Mouse (Mus musculus): ENCODE data around the gene Prpsap1. TPM values are rescaled to one million over a fixed set of nuclear protein-coding genes. Genes with fewer than 3 reads are reported as not detected.

The Prpsap1 gene
- total and polyA plus RNA-seq, 3 experiments = 79.8 to 114 (median 114) TPM

DNA sequence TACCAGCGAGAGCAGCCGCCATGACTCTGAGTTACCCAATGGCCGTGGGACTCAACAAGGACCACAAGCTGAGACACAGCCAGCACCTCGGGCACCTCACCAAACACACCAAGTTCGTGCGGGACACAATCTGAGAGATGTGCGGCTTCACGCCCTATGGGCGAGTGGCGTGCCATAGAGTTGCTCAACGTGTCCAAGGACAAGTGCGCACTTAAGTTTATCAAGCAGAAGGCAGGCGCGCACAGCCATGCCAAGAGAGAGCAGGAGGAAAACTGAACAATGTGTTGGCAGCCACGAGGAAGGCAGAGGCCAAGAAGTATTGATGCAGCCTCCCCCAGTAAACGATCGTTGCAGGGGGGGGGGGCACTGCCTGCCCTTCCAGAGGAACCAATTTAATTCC, 10.5 kb upstream of the Prpsap1 start:
- H3K4me3 ChIP-seq (replicated peaks in 1 of 3; ENCODE audit: low read depth in 2 of 3, low read length in 2 of 3, poor library complexity in 1 of 3) = no peak overlapping the region
- no peak for DNase-seq (ENCODE audit: extremely low read depth)
- H3K4me1 ChIP-seq (ENCODE audit: control insufficient read depth in 1 of 2, insufficient read depth in 2 of 2) = peaks cover 0 to 11% of the 10 kb centered on the region in 2 experiments; a peak in 2 of 4 replicates
- peaks cover 2% of the 10 kb centered on the region for H3K9me3 ChIP-seq (replicated peaks; ENCODE audit: low read length)
- H3K36me3 ChIP-seq (replicated peaks in 1 of 2; ENCODE audit: control insufficient read depth in 1 of 2, insufficient read depth in 1 of 2, low read length in 1 of 2) = no peaks in the 10 kb centered on the region
- in situ Hi-C loops (cut with MboI; ENCODE audit: low pct_ligation_motif_present, low pct_unique_long_range_greater_than_20kb, low sequenced_read_pairs) = no loop called here
- no peak overlapping the region for H3K4me2 ChIP-seq (ENCODE audit: insufficient read depth, low read depth, poor library complexity, severe bottlenecking)
- peaks cover 5% of the 10 kb centered on the region for H3K27me3 ChIP-seq (replicated peaks)
- H3K79me2 ChIP-seq (replicated peaks; ENCODE audit: control insufficient read depth, extremely low read depth, insufficient read depth, poor library complexity, severe bottlenecking) = no peaks in the 10 kb centered on the region
- H3K27ac ChIP-seq (ENCODE audit: insufficient read depth, low read depth) = no peak overlapping the region
- dilution Hi-C loops (cut with MboI; ENCODE audit: extremely low pct_ligation_motif_present, extremely low pct_unique_long_range_greater_than_20kb, low sequenced_read_pairs) = no loop called here
- TF ChIP-seq ELF1 (IDR thresholded peaks at IDR 0.05; ENCODE audit: low read depth, low read length) (no peak), ZC3H11A (IDR thresholded peaks at IDR 0.05; ENCODE audit: low read depth, low read length) (no peak), IRF4 (IDR thresholded peaks at IDR 0.05; ENCODE audit: low read depth, low read length) (no peak), JUN (IDR thresholded peaks at IDR 0.05; ENCODE audit: insufficient read depth, low read depth, low read length) (no peak), GABPA (IDR thresholded peaks at IDR 0.05; ENCODE audit: insufficient replicate concordance, low read depth, low read length) (no peak), MAX (IDR thresholded peaks at IDR 0.05; ENCODE audit: low read length) (no peak), SIN3A (IDR thresholded peaks at IDR 0.05; ENCODE audit: low read length) (no peak), ZMIZ1 (IDR thresholded peaks at IDR 0.05; ENCODE audit: low read depth, low read length) (no peak), CTCF (conservative IDR thresholded peaks at IDR 0.05 in 1 of 2, IDR thresholded peaks at IDR 0.05 in 1 of 2; ENCODE audit: low read depth in 2 of 2, low read length in 2 of 2) (no peak), PAX5 (IDR thresholded peaks at IDR 0.05; ENCODE audit: low read length) (no peak), KAT2A (IDR thresholded peaks at IDR 0.05; ENCODE audit: insufficient replicate concordance, low read length) (no peak), EP300 (IDR thresholded peaks at IDR 0.05; ENCODE audit: low read length) (no peak), HCFC1 (IDR thresholded peaks at IDR 0.05; ENCODE audit: low read depth, low read length) (no peak), MYC (IDR thresholded peaks at IDR 0.05; ENCODE audit: low read depth, low read length) (no peak), MAFK (IDR thresholded peaks at IDR 0.05; ENCODE audit: insufficient replicate concordance, low read length) (no peak), MXI1 (IDR thresholded peaks at IDR 0.05; ENCODE audit: low read depth, low read length) (no peak)
- no peak overlapping the region for H3K9ac ChIP-seq (ENCODE audit: insufficient read depth, low read depth)

DNA sequence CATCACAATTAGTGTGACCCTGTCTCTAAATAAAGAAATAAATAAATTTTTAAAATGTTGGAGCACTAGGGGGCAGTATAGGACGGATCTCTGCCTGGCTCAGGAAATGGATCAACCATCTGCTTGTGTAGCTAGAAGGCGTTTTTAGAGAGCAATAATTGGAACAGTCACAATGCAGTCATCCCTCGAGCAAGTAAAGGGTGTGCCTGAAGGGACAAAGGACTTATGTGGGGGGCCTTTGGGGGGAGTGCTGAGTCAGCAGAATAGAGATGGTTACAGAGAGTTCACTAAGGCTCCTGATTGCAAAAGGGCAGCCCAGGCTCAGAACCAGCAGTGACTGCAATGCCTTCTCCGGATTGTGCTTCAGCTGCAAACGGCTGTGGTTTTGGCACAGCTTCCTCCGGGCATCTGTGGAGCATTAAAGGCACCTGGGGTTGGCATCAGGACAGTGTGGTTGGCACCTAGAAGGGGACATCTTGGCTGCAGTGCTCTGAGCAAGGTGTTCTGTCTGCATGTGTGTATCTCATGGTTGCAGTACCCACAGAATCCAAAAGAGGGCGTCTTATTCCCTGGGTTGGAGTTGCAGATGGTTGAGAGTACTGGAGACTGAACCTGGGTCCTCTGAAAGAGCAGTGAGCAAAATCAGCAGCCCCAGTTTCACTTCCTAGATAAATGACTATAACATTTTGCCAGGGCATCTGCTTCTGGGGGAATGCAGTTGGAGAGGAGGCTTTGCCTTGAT, 7.2 kb upstream of the Prpsap1 start:
- no peak overlapping the region for H3K27ac ChIP-seq (ENCODE audit: insufficient read depth, low read depth)
- peaks cover 0 to 13% of the 10 kb centered on the region in 2 experiments; a peak in 2 of 4 replicates for H3K4me1 ChIP-seq (ENCODE audit: control insufficient read depth in 1 of 2, insufficient read depth in 2 of 2)
- dilution Hi-C loops (cut with MboI; ENCODE audit: extremely low pct_ligation_motif_present, extremely low pct_unique_long_range_greater_than_20kb, low sequenced_read_pairs) (no loop called here), in situ Hi-C loops (cut with MboI; ENCODE audit: low pct_ligation_motif_present, low pct_unique_long_range_greater_than_20kb, low sequenced_read_pairs) (no loop called here)
- DNase-seq (ENCODE audit: extremely low read depth) = peak; percentile 52
- H3K9ac ChIP-seq (ENCODE audit: insufficient read depth, low read depth) = no peak overlapping the region
- peaks cover 2% of the 10 kb centered on the region for H3K9me3 ChIP-seq (replicated peaks; ENCODE audit: low read length)
- H3K27me3 ChIP-seq (replicated peaks) = no peaks in the 10 kb centered on the region
- H3K79me2 ChIP-seq (replicated peaks; ENCODE audit: control insufficient read depth, extremely low read depth, insufficient read depth, poor library complexity, severe bottlenecking) = no peaks in the 10 kb centered on the region
- no peaks in the 10 kb centered on the region for H3K36me3 ChIP-seq (replicated peaks in 1 of 2; ENCODE audit: control insufficient read depth in 1 of 2, insufficient read depth in 1 of 2, low read length in 1 of 2)
- H3K4me2 ChIP-seq (ENCODE audit: insufficient read depth, low read depth, poor library complexity, severe bottlenecking) = no peak overlapping the region
- TF ChIP-seq ZKSCAN1 (IDR thresholded peaks at IDR 0.05; ENCODE audit: borderline replicate concordance, low read depth, low read length) (no peak), MAFK (IDR thresholded peaks at IDR 0.05; ENCODE audit: insufficient replicate concordance, low read length) (peak; percentile 99), CTCF (conservative IDR thresholded peaks at IDR 0.05 in 1 of 2, IDR thresholded peaks at IDR 0.05 in 1 of 2; ENCODE audit: low read depth in 2 of 2, low read length in 2 of 2) (peak; percentile 48 to 82), TCF12 (IDR thresholded peaks at IDR 0.05; ENCODE audit: low read depth, low read length) (no peak), ETS1 (conservative IDR thresholded peaks at IDR 0.05; ENCODE audit: low read depth, low read length) (no peak), RAD21 (IDR thresholded peaks at IDR 0.05; ENCODE audit: low read depth, low read length) (peak; percentile 70), USF1 (IDR thresholded peaks at IDR 0.05; ENCODE audit: low read depth, low read length) (no peak), KAT2A (IDR thresholded peaks at IDR 0.05; ENCODE audit: insufficient replicate concordance, low read length) (no peak), JUND (conservative IDR thresholded peaks at IDR 0.05; ENCODE audit: low read depth, low read length) (peak; percentile 34; the same call in 1 of the 2 replicates), MAZ (IDR thresholded peaks at IDR 0.05; ENCODE audit: low read depth, low read length) (no peak), POLR2AphosphoS2 (IDR thresholded peaks at IDR 0.05; ENCODE audit: low read depth, low read length) (no peak), MXI1 (IDR thresholded peaks at IDR 0.05; ENCODE audit: low read depth, low read length) (no peak), SMC3 (IDR thresholded peaks at IDR 0.05; ENCODE audit: low read depth, low read length) (peak; percentile 68), CHD1 (IDR thresholded peaks at IDR 0.05; ENCODE audit: low read depth, low read length) (no peak), ZNF384 (IDR thresholded peaks at IDR 0.05; ENCODE audit: low read depth, low read length) (no peak)
- no peak overlapping the region for H3K4me3 ChIP-seq (replicated peaks in 1 of 3; ENCODE audit: low read depth in 2 of 3, low read length in 2 of 3, poor library complexity in 1 of 3)

All from CH12.LX (cell line).